Mouse (Mus musculus) liver, adult 2 months (tissue): Measurements from ENCODE around the gene Rexo1.

Experiments
- CTCF ChIP-seq: fragments of 200-500 bp; IDR thresholded peaks from 2 replicates; pipeline ENCODE4 v1.5.1; 2011; ENCODE audit warnings: low read depth, low read length, control low read depth
- POLR2A ChIP-seq: fragments of 200-500 bp; IDR thresholded peaks from 2 replicates; pipeline ENCODE4 v1.6.1; 2011; ENCODE audit warnings: low read length, control low read depth; ENCODE audit not compliant: insufficient read depth; ENCODE audit errors: extremely low read depth

DNA sequence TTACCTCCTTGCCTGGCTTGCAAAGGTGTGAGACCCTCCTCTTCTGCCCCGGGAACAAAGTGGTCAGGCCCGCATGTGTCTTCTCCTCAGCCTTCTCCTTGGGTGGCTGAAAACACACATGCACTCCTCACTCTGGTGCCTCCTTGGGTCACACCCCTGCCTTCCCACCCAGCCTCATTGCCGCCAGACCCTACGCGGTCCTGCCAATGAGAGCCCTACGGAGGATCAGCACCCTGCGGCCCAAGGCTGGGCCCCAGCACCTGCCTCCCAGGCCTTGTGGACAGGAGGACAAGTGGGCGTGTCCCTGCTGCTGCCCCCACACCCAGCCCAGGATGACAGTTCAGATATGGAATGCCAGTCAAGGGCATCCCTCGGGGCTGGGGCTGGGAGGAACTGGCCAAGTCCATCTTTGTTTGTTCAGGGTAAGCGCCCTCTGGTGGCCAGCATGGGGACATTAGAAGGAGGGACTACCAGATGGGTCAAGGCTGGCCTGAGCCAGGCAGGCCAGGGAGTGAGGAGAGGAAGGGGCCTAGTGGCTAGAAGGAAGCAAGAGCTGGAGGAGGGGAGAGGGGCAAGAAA, 12.8 kb downstream of the Rexo1 start:
- TF ChIP-seq CTCF (peak; percentile 82), POLR2A (no peak)
